In genomic region chr15:96770299-96770698, GRCm38 (mm10) we compare ENCODE assay signal across 21 mouse cellular contexts.
A peak's percentile ranks its signal among the peaks of the same experiment; 100 is the strongest.
DNase-seq lines count a peak whose midpoint lies in the region; ATAC-seq lines count a peak whose summit lies in the region.
"Had no signal": no experiment of that assay in that cellular context is flagged by ENCODE, and none has a peak within 500 bp of the region (broad histone marks: within the 10 kb centered on the region; RNA-seq: fewer than 3 reads in every experiment).

No protein-coding gene starts in this region.

- H3K27ac ChIP-seq in heart, embryonic 10.5 days = peak overlapping the region; percentile 83
- H3K27ac ChIP-seq in hindbrain, embryonic 10.5 days = peak overlapping the region; percentile 53; the same call in 1 of the 2 replicates
- no peak overlapping the region for H3K27ac ChIP-seq in hindbrain, embryonic 12.5 days
- H3K27ac ChIP-seq: forebrain, embryonic 12.5 days; hindbrain, embryonic 15.5 days; midbrain, embryonic 12.5 days; neural tube, embryonic 15.5 days; stomach, embryonic 15.5 days had no signal

- intact Hi-C loops in gastrocnemius, postnatal 14 days (cut with DNase I; ENCODE audit: low total_unique reads) = no loop called here

- no peak for ATAC-seq in hindbrain, embryonic 12.5 days (ENCODE audit: low FRiP score)
- ATAC-seq in megakaryocyte progenitor cell, adult 5-6 weeks (replicated peaks; ENCODE audit: poor library complexity) = peak; percentile 27; the same call in 1 of the 2 replicates

- no peak for DNase-seq in heart, embryonic 10.5 days (ENCODE audit: low spot score)
- DNase-seq in heart, adult 8-10 months (ENCODE audit: low spot score) = no peak
- DNase-seq in hindbrain, embryonic 10.5 days (ENCODE audit: low spot score) = no peak
- DNase-seq in urinary bladder, postnatal 14 days (ENCODE audit: low spot score) = peak; percentile 28
- no peak for DNase-seq in urinary bladder, adult 18-20 months (ENCODE audit: low spot score in 2 of 2)
- DNase-seq in gastrocnemius, postnatal 14 days = no peak
- DNase-seq: cerebellum, adult 18-20 months; cerebellum, postnatal 14 days; gastrocnemius, postnatal 25 days; kidney, adult 9 months; lung, postnatal 10 days; right cerebral cortex, adult 18-20 months; thymus, postnatal 36 days had no signal

- no peaks in the 10 kb centered on the region for H3K27me3 ChIP-seq in heart, embryonic 10.5 days (ENCODE audit: insufficient read depth, poor library complexity, severe bottlenecking)
- no peaks in the 10 kb centered on the region for H3K27me3 ChIP-seq in hindbrain, embryonic 10.5 days (ENCODE audit: insufficient read depth, poor library complexity, severe bottlenecking)
- no peaks in the 10 kb centered on the region for H3K27me3 ChIP-seq in hindbrain, embryonic 12.5 days
- H3K27me3 ChIP-seq: forebrain, embryonic 12.5 days; hindbrain, embryonic 15.5 days; midbrain, embryonic 12.5 days; neural tube, embryonic 15.5 days; stomach, embryonic 15.5 days had no signal

- no peak overlapping the region for H3K9ac ChIP-seq in hindbrain, embryonic 12.5 days
- H3K9ac ChIP-seq: forebrain, embryonic 12.5 days; hindbrain, embryonic 15.5 days; midbrain, embryonic 12.5 days; neural tube, embryonic 15.5 days; stomach, embryonic 15.5 days had no signal

- H3K36me3 ChIP-seq in heart, embryonic 10.5 days = no peaks in the 10 kb centered on the region
- H3K36me3 ChIP-seq in hindbrain, embryonic 10.5 days = no peaks in the 10 kb centered on the region
- H3K36me3 ChIP-seq in hindbrain, embryonic 12.5 days = no peaks in the 10 kb centered on the region
- H3K36me3 ChIP-seq: forebrain, embryonic 12.5 days; hindbrain, embryonic 15.5 days; midbrain, embryonic 12.5 days; neural tube, embryonic 15.5 days; stomach, embryonic 15.5 days had no signal

- 83% methylated on average over 7 of the region's 7 CpGs for WGBS in heart, embryonic 10.5 days
- 92% methylated on average over 7 of the region's 7 CpGs for WGBS in hindbrain, embryonic 10.5 days
- WGBS in hindbrain, embryonic 12.5 days = 91% methylated on average over 7 of the region's 7 CpGs

- peaks cover 60% of the 10 kb centered on the region for H3K4me1 ChIP-seq in heart, embryonic 10.5 days
- H3K4me1 ChIP-seq in hindbrain, embryonic 10.5 days (replicated peaks) = peaks cover 27% of the 10 kb centered on the region
- H3K4me1 ChIP-seq in hindbrain, embryonic 12.5 days = peaks cover 4% of the 10 kb centered on the region; the same call in 1 of the 2 replicates
- H3K4me1 ChIP-seq: hindbrain, embryonic 15.5 days had no signal

- no peak overlapping the region for H3K4me2 ChIP-seq in hindbrain, embryonic 12.5 days (replicated peaks)
- H3K4me2 ChIP-seq: forebrain, embryonic 12.5 days; hindbrain, embryonic 15.5 days; midbrain, embryonic 12.5 days; neural tube, embryonic 15.5 days; stomach, embryonic 15.5 days had no signal

- no peaks in the 10 kb centered on the region for H3K9me3 ChIP-seq in heart, embryonic 10.5 days
- no peaks in the 10 kb centered on the region for H3K9me3 ChIP-seq in hindbrain, embryonic 10.5 days
- H3K9me3 ChIP-seq in hindbrain, embryonic 12.5 days (replicated peaks) = no peaks in the 10 kb centered on the region
- H3K9me3 ChIP-seq: forebrain, embryonic 12.5 days; hindbrain, embryonic 15.5 days; midbrain, embryonic 12.5 days; neural tube, embryonic 15.5 days; stomach, embryonic 15.5 days had no signal

- H3K4me3 ChIP-seq in heart, embryonic 10.5 days = no peak overlapping the region
- H3K4me3 ChIP-seq in hindbrain, embryonic 10.5 days = no peak overlapping the region
- H3K4me3 ChIP-seq in hindbrain, embryonic 12.5 days = no peak overlapping the region
- H3K4me3 ChIP-seq: erythroblast, embryonic 14.5 days; forebrain, embryonic 12.5 days; hindbrain, embryonic 15.5 days; midbrain, embryonic 12.5 days; neural tube, embryonic 15.5 days; stomach, embryonic 15.5 days had no signal
